Mouse (Mus musculus) colon, adult 2 months (tissue): ENCODE data around the gene Lgalsl. TPM values are rescaled to one million over a fixed set of nuclear protein-coding genes. Genes with fewer than 3 reads are reported as not detected.

ENCODE experiments used
- polyA plus RNA-seq: library from polyadenylated mRNA; depleted of rRNA; stranded (reverse); fragments of >200 nt; gene quantifications from 2 replicates; pipeline ENCODE4 v1.2.3, GENCODE M21; 2012; rRNA removed

The Lgalsl gene
- polyA plus RNA-seq: 5.0 and 9.5 TPM in 2 replicates

GRCm38 (mm10) chr11:20830686-20831505, at the start of gene Lgalsl:
TSS of gene Lgalsl (minus strand) at chr11:20831056.

Other genes with a start within 250 kb of the Lgalsl start
- gene Aftph, start 89.5 kb downstream of the Lgalsl start, polyA plus RNA-seq: 33.5 and 40.3 TPM in 2 replicates